Mouse (Mus musculus) adrenal gland, postnatal 4 days (tissue): ENCODE results near the gene Wdr26. TPM values are rescaled to one million over a fixed set of nuclear protein-coding genes. Genes with fewer than 3 reads are reported as not detected.

Experiments used
- total RNA-seq, 2 experiments: library from RNA; stranded (reverse); gene quantifications; 2 replicates each; pipeline ENCODE4 v1.2.3; 2021

Gene Wdr26
- total RNA-seq, 2 experiments from 2014 or later: 162 to 186 TPM

Other genes with a start within 250 kb of the Wdr26 start
- gene Ephx1, start 191.1 kb downstream of the Wdr26 start, total RNA-seq: 10 to 100 TPM; 85.8 to 86.5 TPM
- gene 9130409I23Rik, start 160.8 kb downstream of the Wdr26 start, total RNA-seq: not detected
- gene Nvl, start 67.8 kb downstream of the Wdr26 start, total RNA-seq: 10 to 100 TPM; 28.8 to 28.9 TPM
- 10 to 100 TPM; 39.6 to 42.8 TPM for gene Cnih4, start 67.3 kb downstream of the Wdr26 start, total RNA-seq
- under 1 TPM; 0.14 to 0.34 TPM for gene Cnih3, start 140.6 kb upstream of the Wdr26 start, total RNA-seq